Mouse (Mus musculus) embryo, embryonic 9.5 days (tissue): ENCODE measurements around the gene Bmpr1b.

ENCODE experiments used
- DNase-seq: peaks from one replicate; pipeline ENCODE4 v3.0.0-alpha.2; 2017; ENCODE audit errors: extremely low spot score

The Bmpr1b gene

DNA sequence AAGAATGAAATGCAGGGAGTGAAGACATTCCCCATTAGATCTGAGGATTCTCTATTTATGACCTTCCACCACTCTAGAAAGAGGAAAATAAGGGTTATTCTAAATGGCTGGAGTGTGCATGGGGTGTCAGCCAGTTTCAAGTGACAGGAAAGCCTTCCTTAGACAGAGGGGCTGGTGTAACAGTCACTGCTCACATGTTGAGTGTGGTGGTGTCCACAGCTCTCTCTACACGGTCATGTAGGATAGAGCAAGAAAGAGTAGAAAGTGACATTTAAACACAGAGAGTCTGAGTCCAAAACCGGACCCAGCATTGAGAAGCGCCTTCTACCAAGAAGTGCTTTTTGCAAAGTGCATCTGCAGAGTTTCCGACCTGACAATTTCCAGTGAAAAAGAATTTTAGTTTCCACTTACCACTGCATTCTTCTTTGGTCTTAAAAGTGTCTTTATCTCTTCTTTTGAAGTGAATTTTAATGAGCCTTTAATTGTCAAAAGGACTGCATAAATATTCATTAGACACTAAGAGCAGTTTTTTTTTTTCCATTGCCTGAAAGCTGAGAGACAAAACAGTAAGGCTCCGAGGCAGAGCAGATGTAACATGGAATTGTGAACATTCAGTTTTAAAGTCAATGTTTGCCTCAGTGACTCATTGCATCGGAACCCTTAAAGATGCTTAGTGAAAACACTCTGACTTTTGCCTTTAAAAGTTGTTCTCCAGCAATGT lies 263.2 kb downstream of the Bmpr1b start:
- DNase-seq: no peak

DNA sequence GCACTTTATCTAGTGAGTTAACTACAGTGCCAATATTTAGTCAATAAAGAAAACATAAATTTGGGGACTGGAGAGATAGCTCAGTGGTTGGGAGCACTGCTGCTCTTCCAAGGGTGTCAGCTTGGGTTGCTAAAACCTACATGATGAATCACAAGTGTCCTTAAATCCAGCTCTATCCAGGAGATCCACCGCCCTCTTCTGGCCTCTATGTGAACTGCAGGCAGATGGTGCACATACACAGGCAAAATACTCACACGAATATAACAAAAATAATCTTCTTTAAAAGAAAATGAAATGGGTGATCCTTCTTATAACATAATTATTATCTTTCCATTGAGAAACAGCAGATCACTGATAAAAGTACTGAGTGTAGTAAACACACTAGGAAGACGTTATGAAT lies 268.9 kb downstream of the Bmpr1b start:
- no peak for DNase-seq

DNA sequence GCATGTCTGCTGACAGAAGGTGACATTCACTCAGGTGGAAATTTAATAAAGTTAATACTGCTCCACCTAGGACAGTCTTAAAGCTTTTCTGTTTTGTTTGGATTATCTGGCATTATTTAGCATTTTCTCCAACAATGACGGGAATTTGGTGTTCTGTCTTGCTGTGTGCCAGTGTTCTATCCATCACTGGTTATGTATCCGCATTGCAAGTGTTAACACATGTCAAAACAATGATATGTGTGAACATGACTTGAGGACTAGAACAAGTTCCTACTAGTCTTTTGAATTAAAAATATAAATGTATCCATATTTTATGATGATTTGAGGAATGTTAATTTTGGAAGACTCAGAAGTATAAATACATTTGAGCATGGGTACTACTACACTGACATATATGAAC lies 269.7 kb downstream of the Bmpr1b start:
- DNase-seq: no peak

DNA sequence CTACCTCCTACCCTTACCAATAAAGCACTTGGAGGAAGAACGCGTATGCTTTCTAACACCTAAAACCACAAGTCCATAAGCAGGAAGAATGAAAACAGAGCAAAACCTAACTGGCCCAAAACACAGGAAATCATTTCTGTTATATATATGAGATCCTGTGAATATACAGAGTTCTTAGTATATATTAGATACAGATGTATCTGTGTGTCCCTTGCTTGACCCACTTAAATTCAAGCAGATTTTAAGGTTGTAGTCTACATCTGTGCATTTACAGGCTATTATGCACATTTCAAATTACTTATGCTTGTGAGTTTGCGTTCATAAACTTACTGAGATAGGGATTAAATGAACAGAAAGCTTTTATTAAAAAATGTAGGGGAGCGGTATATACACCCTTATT lies 271.5 kb downstream of the Bmpr1b start:
- no peak for DNase-seq

DNA sequence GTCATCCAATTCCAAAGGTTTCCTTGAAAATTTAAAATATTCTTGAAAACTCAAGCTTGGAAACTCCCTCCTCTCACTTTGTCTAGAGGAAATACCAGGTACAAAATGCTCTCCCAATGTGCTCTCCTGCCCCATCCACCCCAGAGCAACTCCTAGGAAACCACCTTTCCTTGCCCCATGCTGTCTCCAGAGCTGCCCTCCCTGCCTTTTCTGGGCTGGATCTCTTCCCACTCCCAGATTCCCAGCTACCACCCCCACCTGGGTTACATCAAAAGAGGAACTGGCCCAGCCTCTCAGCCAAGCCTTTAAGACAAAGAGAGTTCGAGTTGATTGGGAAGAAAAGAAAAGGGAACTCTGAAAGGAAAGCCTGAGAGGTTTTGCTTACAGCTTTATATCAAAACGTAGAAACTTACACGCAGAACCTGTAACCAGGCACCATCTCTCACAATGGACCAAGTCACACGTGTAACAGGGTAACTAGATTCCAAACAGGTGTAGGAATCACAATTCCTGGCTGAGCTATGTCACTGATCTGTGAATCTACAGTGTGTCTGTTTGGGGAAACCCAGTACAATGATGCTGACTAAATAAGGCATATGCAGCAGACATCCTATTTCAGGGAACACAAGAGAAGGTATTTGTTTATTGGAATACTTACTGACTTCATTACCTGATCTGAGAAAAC lies 272.2 kb downstream of the Bmpr1b start:
- DNase-seq: no peak

DNA sequence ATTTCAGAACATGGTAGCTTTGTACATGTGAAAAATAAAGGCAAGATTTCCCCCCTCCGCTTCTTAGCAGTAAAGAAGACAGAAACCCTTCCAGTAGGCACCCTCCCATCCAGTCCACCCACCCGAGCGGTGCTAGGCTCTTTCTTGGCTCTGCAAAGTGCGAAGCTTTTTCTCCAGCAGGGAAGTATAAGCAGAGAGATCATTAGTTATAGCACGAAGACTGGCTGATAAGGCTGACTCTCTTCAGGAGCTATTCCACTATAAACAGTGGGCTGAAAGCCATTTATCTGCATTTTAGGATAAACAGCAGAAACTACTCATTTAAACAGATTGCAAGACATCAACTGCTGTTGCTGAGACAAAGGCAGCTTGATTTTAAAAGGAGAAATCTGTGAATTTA lies 274.1 kb downstream of the Bmpr1b start:
- no peak for DNase-seq

DNA sequence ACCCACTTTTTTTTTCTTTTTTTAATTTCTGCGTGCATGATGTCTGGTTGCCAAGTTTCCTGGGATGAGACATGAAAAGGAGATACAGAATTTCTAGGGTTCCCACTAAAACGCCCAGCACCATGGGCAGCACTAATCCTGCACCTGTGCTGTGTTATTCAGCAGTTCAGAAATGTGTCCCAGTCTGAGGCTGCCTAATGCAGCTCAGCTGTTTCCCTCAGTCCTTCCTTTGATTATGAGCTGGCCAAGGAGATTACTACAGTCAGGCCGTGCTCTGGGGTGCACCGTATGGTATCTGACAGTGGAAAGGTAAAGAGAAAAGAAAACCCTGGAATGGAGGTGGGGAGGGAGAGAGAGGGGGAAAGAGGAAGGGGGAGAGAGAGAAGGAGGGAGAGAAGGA lies 278.6 kb downstream of the Bmpr1b start:
- no peak for DNase-seq

DNA sequence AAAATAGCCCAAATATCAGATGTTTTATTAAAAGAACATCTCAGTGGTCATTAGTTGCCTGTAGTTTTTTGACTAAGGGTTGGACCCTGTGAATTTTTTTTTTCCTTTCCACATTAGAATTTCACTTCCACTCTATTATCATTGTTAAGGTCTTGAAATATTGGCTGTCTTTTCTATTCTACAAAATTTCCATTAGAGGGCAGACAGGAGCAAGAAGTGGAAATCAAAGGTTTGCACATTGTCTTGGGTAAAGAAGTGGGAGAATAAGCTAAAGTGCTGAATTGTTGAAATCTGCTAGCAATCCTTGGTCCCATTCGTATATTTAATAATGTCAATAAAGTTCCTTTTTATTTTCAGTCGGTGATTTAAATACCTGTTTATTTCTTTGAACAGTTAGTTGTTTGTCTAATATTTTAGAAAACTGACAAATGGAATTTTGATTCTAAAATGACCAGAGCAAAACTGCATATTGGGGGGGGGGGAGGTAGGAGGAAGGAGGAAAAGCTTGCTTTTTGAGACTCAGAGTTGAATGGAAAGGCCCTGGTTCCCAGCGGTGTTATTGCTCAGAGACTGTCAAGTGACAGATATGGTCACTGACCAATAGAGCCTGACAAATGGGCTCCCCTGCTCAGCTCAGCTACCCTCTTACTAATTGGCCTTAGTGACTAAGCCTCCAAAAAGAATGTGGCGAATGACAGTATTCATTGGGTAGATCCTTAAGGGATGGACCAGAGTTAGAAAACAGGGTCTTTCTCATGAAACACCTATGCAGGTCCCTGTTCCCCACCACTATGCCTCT lies 281.6 kb downstream of the Bmpr1b start:
- peak; percentile 19 for DNase-seq

DNA sequence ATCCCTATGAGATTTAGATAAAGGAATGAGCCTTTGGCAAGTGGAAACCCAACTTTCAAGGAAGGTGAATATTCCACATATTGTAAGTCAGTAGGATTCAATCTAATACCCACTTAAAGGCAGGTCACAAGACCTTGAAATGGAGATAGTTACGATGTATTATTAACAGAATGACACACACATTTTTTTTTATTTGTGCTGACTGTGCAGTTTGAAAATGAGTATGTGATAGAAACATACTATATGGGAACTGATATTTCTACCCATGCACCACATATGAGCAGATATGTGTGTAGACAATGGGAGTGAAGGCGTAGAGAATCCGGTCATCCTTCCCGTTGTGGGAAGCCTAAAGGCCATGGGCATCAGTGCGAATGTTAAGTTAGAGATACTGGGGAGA lies 285.0 kb downstream of the Bmpr1b start:
- no peak for DNase-seq

DNA sequence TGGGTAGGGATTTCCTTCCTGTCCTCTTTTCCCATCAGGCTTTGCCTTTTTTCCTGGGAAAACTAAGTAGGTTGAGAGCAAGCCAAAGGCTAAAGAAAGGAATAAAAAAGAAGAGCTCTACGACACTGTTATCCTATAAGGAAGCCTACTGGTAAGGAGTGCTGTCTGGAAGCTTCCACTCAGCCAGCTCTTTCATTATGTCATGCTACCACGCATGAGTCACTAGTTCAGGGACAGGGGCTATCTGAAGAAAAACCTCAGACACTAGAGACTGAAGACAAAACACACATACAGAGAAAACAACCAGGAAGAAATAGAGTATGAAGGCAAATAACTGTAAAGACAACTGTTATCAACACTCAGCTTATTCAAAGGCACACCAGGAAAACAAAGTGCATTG lies 286.7 kb downstream of the Bmpr1b start:
- no peak for DNase-seq

DNA sequence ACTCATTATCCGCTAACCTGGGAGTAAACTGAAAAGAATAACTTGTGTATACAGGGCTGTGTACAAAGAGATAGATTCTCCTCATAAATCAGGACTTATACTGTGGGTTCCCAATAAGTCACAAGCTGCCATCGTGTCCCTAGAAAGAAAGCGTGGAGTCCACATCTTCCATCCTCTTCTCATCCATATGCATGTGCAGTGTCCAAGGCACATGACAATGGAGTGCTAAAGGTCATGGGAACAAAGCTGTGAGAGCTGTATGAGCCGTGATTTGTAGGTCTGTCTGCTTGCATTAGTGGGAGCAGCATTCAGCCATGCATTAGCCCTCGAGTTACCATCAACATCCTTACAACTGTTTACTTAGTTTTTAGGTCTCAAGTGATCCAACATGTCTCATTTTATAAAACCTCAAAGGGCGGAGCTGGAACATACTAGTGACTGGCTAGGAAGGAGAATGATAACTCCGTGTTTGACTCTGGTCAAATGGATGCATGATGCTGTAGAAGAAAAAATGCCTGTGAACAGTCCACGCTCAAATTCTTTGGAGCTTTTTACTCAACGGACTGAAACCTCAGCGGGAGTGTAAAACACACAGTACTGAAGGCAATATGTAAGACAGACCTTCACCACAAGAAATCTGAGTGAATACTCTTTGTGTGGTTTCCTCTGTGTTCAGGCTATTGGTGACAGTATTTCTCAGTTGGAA lies 296.7 kb downstream of the Bmpr1b start:
- DNase-seq: peak; percentile 13

DNA sequence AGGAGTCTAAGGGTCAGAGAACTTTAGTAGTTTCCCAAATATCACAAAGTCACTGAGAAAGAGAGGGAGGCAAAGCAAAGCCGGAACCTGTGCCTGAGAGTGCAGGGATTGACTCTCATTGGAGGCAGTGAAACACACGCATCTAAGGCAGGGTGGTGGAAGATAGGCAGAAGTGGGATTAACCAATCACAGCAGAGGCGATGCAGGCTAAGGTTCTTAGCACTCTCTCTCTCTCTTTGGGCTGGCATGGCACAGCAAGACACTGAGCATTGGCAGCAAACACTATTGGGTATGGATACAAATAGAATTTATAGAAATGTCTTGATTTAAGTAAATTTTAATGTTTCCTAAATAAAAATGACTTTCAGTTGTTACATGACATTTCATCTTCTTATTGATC lies 297.4 kb downstream of the Bmpr1b start:
- DNase-seq: no peak

DNA sequence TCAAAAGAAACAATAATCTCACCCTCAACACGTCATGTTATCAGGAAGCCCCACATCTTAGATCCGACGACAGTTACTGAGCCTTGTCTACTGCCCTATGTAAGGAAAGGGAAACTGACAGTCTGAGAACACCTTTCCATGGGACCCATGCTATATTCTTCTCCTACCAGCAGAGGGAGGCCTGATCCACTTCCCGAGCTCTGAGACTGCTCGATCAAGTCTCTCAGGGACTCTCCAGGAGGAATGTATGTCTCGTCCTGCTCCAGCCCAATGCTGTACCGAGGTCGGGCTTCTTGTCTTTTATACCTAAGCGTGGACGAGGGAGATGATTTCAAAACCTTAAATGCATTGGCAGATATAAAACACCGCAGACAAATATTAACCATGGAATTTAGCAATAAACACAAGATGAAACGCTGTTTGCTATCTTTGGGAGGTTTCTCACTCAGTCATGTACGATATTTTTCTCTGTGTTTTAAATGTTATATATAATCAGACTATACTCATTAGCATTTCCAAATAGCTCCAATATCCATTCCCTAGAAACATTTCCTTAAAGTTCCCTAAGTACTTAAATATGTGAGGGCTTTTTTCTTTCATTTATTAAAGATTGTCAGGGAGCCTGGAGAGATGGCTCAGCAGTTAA lies 306.3 kb downstream of the Bmpr1b start:
- DNase-seq: peak; percentile 67

DNA sequence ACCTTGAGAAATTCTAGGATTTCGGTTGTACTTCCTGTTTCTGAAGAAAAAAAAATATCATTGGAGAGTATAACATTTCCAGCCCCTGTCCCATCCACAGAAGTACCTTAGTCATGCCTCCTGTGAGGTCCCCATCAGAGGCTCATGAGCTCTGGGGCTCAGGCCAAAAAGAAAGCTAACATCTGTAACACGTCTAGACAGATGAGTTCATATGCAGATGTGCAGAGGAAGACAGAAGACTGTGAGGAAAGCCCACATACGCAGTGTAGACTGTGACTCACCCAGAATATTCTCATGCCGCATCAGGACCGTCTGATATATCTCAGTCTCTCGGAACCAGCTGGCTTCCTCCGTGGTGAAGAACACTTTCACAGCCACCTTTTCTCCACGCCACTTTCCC lies 312.1 kb downstream of the Bmpr1b start:
- no peak for DNase-seq

DNA sequence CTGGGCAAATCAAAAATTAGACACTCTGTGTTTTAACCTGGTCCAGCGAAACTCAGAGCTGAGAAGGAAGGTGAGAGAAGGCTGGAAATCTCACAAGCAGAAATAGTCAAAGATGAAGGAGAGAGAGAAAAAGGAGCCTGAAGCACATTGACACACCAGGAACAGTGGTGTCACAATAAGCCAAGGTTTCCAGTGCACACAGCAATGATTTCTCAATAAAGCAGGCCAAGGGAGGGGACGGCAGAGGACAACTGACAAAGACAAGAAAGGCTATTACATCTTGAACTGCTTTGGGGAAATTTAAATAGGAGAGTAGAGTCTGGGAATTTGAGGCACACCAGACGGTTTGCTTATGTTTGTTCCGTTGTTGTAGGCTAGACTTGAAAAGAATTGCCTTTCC lies 314.9 kb downstream of the Bmpr1b start:
- DNase-seq: no peak

DNA sequence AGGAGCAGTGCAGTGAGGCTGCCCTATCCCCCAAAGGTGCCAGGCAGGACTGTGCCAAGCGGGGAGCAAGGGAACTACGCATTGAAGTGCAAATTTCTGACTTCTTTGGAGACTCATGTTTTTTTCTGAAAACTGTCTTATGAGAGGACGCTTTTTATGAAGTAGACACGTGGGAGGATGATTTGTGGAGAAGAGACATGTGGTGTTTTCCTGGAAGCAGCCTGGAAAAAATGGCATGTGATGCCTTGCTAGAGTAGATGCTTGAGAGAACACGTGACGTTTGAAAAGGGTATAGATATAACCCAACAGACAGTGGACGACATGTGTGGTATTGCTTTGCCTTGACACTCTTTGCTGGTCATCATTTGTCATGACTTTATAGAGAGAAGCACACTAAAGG lies 319.1 kb downstream of the Bmpr1b start:
- no peak for DNase-seq

DNA sequence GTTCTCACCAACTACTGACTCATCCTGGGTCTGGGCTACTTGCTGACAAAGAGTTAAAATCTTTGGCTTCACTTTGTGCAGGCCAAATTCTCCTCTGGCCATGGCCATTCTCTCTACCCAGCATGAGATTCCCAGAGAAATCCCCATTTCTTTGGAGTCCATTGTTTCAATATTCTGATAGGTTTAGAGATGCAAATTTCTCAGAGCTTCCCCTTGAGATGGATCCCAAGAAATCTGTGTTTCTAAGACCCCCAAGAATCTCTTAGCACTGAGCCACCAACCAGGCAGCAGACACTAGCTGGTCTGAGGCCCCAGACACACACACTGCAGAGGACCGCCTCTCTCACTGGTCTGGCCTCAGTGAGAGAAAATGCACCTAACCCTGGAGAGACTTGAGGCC lies 320.0 kb downstream of the Bmpr1b start:
- no peak for DNase-seq

DNA sequence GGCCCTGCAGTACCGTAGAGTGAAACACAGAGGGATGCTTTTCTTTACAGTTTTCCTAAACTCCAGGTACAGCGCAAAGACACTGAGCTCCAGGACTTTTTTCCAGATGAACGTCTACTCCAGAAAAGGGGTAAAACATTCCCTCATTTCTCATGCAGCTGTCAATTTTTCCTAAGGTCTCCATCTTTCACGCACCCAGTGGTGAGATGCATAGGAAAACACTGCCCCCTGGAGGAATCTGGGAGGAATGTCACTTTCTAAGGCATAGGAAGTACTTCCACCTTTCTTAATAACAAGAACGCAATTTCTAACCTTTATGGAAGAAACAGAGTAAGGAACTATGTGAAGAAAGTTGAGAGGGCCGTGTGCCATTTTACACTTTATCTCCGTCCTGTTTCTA lies 330.4 kb downstream of the Bmpr1b start:
- peak; percentile 60 for DNase-seq

DNA sequence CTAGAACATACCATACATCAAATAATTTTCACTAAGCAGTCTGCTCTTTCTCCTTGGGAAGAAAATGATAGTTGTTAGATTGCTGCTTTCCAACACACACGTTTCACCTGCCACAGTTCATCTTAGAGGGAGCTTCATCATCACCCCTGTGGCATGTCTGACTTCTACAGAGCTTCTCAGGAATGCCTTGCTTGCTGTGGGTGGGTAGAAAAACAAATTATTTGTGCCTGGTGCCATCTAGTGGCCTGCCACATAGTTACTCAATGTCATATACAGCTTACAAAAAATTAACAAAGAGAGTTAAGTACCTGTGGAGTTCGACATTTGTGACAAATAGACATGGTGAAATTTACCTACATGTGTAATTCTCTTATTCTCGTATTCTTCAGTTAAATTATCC lies 338.1 kb downstream of the Bmpr1b start:
- DNase-seq: peak; percentile 67

DNA sequence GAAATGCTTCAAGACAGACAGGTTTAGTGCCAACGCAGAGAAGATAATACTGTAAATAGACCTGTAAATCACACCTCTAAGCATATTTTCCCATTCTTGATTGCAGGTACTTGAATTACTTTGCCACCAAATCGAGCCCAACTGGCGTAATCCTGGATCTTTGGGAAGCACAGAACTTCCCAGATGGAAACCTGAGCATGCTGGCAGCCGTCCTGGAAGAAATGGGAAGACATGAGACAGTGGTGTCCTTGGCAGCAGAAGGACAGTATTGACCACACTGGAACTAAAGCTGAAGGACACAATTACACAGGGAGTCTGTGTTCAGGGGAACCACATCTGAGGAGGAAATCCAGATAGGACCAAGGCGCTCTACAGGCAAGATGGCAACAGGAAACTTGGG lies 340.9 kb downstream of the Bmpr1b start:
- DNase-seq: no peak

DNA sequence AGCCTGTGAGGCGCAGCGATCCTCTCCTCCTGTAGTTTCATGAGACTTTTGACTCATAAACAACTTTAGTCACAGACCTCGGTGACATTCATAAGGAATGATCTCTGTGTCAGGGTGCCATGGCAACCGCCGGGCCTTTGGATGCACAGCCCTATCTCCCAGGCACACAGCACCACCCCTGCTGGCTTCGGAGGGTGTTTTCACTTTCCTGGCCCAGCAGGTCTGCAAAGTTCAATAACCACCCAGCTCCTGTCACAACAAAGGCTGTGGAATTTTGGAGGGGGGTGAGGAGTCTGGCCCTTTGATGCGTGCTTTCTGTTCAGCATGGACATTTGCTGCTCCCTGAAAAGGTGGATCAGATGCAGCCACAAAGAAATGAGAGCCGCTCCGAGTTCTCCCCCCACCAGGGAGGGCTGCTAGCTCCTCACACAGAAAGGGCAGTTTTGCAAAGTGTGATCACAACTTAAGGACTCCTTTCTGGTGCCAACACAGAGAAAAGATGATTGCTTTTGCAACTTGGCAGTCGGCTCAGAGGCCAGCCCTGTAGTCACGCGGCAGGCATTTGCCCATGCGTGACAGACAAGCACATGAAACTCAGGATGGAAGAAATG lies 349.8 kb downstream of the Bmpr1b start:
- DNase-seq: peak; percentile 70
